Mouse (Mus musculus): ENCODE results near the gene Krt13. TPM values are rescaled to one million over a fixed set of nuclear protein-coding genes. Genes with fewer than 3 reads are reported as not detected.

The Krt13 gene
- 0.03 and 5.1 TPM in 2 replicates for polyA plus RNA-seq (2012; rRNA removed)

DNA sequence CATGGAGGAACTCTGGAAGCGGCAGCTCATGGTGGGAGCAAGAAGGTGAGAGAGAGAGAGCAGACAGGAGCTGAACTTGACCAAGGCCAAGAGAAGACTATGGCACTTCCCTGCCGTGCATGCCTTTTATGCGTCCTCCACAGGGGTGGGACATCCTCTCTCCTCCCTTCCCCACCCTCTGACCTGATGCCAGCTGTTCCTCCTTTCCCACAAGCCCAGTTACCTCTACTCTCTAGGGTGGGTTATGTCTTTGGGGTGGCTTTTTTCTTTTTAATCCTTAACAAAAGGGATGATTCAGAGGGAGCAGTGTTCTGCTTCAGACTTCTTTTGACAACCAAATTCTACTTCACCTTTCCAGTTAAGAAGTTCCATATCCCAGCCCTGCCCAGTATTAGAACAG, at the start of gene Krt13:
TSS of gene Krt13 (minus strand) at position 101 of the 400 bp plus-strand sequence.

DNA sequence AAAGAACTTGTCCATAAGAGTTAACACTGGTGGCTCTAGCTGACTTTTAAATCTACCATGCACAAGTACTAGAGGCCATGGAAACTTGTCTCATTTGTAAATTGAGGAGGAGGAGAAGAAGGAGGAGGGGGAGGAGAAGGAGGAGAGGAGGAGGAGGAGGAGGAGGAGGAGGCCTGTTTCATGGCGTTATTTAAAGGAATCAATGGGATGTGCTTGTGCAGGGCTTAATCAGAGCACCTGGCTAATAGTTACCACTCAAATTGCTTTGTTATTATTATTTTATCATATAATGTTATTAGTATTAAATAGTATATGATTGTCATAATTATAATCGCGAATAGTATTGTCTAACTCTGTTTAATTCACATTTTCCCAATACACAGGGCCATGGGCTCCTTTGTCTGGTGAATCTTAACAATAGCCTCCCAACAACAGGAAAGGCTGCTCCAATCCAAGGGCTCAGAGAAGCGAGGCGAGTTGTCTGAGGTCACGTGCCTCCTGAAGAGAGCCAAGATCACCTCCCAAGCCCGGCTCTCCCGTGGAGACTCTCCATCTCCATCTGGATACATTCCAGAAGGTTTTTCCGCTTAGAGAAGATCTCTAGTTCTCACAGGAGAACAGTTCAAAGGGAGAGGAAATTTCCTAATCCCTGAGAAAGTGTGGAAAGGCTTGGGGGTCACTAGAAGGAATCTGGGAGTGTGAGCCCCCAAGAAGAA, 27.4 kb upstream of the Krt13 start, which contains the start of gene Krt19:
TSS of gene Krt19 (minus strand) at position 51 of the 716 bp plus-strand sequence.

DNA sequence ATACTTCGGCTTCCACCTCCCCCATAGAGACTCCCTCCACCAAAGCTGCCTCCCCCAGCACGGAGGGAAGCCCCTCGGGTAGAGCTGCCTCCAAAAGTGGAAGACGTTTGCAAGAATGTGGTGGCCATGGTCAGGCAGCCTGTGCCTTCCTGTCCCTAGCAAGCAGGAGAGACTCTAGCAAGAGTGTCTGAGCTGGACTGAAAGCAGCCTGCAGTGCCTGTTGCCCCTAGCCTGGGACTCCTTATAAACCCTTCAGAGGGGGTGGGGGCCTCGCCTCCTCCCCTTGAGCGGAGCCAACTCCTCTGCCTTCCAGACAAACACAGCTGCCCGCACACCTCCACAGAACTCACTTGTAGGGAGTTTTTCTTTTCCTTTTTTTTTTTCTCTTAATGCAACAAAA, 14.4 kb upstream of the Krt13 start, which contains the start of gene Krt15:
TSS of gene Krt15 (minus strand) at position 198 of the 400 bp plus-strand sequence.

DNA sequence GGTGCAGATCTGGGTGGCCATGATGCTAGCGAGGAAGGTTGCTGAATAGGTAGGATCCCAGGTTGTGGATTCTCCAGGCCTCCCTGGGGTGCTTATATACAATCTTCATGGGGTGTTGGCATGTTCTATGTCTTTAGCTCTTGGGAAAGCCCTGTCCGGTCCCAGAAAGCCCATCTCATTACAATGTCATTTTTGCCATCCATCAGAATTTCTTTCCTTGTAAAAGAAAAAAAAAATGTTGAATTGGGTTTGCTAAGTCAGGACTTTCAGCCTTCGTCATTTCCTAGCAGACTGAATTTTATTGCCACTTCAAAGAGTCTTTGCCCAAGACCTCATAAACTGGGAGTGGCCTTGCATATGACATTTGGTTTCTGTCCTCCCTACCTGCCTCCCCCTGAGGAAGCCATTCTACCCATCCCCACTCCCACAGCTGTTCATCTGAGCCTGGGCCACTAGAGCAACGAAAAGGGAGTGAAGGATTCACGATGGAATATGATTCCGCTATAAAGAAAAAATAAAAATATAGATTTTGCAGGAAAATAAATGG, 15.7 kb downstream of the Krt13 start, which contains the start of gene Krt36:
TSS of gene Krt36 (minus strand) at position 51 of the 547 bp plus-strand sequence.

DNA sequence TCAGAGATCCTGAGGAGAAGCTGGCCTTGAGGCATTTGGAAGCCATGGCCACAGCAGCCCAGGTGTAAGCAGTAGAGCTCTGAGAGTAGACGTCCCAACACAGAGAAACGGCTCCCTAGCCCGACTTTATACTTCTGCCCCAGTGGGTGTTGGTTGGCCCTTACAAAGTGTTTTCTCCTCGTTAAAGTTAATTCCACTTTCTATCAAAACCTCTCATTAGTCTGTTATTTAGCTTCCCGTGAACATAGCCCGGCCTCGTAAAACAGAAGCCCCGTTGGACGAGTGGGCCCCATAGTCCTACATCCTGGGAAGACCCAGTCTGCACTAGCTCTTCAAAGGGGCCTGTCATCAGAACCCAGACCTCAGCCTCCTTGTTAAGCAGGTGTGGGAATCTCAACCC, 25.2 kb downstream of the Krt13 start, which contains the start of gene Krt35:
TSS of gene Krt35 (minus strand) at position 101 of the 400 bp plus-strand sequence.

DNA sequence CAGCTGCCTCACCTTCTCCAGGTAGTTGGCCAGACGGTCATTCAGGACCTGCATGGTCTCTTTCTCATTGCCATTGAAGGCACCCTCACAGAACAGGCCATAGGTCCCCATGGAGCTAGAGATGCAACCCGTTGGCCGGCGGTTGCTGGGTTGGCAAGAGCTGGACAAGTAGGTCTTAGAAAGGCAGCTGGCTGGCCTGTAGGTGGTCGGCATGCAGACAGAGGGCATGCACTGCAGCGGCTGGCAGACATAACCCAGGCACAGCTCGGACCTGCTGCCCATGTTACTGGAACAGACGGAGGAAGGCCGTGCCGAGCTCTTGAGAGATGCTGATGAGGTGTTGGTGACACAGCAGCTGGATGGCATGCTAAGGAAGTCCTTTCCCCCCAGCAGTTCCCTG, 33.5 kb downstream of the Krt13 start, which contains the start of gene Krt32:
TSS of gene Krt32 (minus strand) at position 366 of the 400 bp plus-strand sequence.

Other genes starting within 250 kb of the Krt13 start
- not detected in 2 replicates for gene Krtap9-1, start 248.2 kb downstream of the Krt13 start, polyA plus RNA-seq (2012; rRNA removed)
- not detected in 2 replicates for gene Gm11567, start 242.4 kb downstream of the Krt13 start, polyA plus RNA-seq (2012; rRNA removed)
- 0.13 TPM in 1 of 2 replicates, not detected in the other for gene Krtap31-1, start 213.6 kb downstream of the Krt13 start, polyA plus RNA-seq (2012; rRNA removed)
- gene Gm11565, start 206.8 kb downstream of the Krt13 start, polyA plus RNA-seq (2012; rRNA removed): not detected in 2 replicates
- gene Krtap31-2, start 185.3 kb downstream of the Krt13 start, polyA plus RNA-seq (2012; rRNA removed): not detected in 2 replicates
- gene Krtap9-5, start 173.1 kb downstream of the Krt13 start, polyA plus RNA-seq (2012; rRNA removed): not detected in 2 replicates
- not detected in 2 replicates for gene Krtap29-1, start 142.5 kb downstream of the Krt13 start, polyA plus RNA-seq (2012; rRNA removed)
- gene Krtap16-1, start 135.0 kb downstream of the Krt13 start, polyA plus RNA-seq (2012; rRNA removed): not detected in 2 replicates
- gene Krtap17-1, start 127.6 kb downstream of the Krt13 start, polyA plus RNA-seq (2012; rRNA removed): 0.52 and 0.53 TPM in 2 replicates
- gene Krt33a, start 105.4 kb downstream of the Krt13 start, polyA plus RNA-seq (2012; rRNA removed): 0.04 TPM in 1 of 2 replicates, not detected in the other
- 0.11 TPM in 1 of 2 replicates, not detected in the other for gene Krt33b, start 91.7 kb downstream of the Krt13 start, polyA plus RNA-seq (2012; rRNA removed)
- gene Krt34, start 80.0 kb downstream of the Krt13 start, polyA plus RNA-seq (2012; rRNA removed): not detected in 2 replicates
- gene Krt31, start 71.0 kb downstream of the Krt13 start, polyA plus RNA-seq (2012; rRNA removed): not detected in 2 replicates
- gene Krt32, start 33.3 kb downstream of the Krt13 start, polyA plus RNA-seq (2012; rRNA removed): 0.08 TPM in 1 of 2 replicates, not detected in the other
- gene Krt35, start 25.3 kb downstream of the Krt13 start, polyA plus RNA-seq (2012; rRNA removed): not detected in 2 replicates
- 0.04 TPM in 1 of 2 replicates, not detected in the other for gene Krt36, start 15.9 kb downstream of the Krt13 start, polyA plus RNA-seq (2012; rRNA removed)
- 0.32 and 9.2 TPM in 2 replicates for gene Krt15, start 14.4 kb upstream of the Krt13 start, polyA plus RNA-seq (2012; rRNA removed)
- 5.8 and 82.5 TPM in 2 replicates for gene Krt19, start 27.1 kb upstream of the Krt13 start, polyA plus RNA-seq (2012; rRNA removed)
- gene Krt9, start 71.7 kb upstream of the Krt13 start, polyA plus RNA-seq (2012; rRNA removed): 0.12 and 0.16 TPM in 2 replicates
- gene Krt14, start 86.0 kb upstream of the Krt13 start, polyA plus RNA-seq (2012; rRNA removed): 0.53 and 25.9 TPM in 2 replicates
- gene Krt16, start 127.3 kb upstream of the Krt13 start, polyA plus RNA-seq (2012; rRNA removed): 0.05 and 5.7 TPM in 2 replicates
- 0.47 and 2.3 TPM in 2 replicates for gene Krt17, start 139.5 kb upstream of the Krt13 start, polyA plus RNA-seq (2012; rRNA removed)
- 0.08 TPM in 1 of 2 replicates, not detected in the other for gene Krt42, start 148.3 kb upstream of the Krt13 start, polyA plus RNA-seq (2012; rRNA removed)
- gene Eif1, start 198.3 kb upstream of the Krt13 start, polyA plus RNA-seq (2012; rRNA removed): 346 and 359 TPM in 2 replicates
- 0.16 and 0.25 TPM in 2 replicates for gene Gast, start 212.8 kb upstream of the Krt13 start, polyA plus RNA-seq (2012; rRNA removed)
- 272 and 284 TPM in 2 replicates for gene Hap1, start 234.6 kb upstream of the Krt13 start, polyA plus RNA-seq (2012; rRNA removed)